Mouse (Mus musculus): ENCODE results near the gene Gli3. TPM values are rescaled to one million over a fixed set of nuclear protein-coding genes. Genes with fewer than 3 reads are reported as not detected.

Gene Gli3
- polyA plus RNA-seq, 1 experiment from 2014 or later, result 20.5 TPM

DNA sequence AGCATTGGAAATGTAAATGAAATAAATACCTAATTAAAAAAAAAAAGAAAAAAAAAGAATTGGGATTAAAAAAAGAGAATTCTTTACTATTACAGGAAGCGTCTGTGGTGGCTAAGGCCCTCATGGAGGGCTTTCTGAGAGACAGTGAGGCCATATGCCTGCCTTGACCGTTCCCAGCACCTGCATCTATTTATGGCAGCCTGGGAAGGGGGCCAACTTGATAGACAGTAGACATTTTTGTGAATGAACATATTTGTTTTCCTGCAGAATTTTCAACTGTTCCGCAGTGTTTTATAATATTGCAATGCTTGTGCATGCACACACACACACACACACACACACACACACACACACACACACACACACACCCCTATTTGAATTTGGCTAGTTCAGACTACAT lies 9.7 kb downstream of the Gli3 start:
- Histone ChIP-seq H3K27ac (replicated peaks; ENCODE audit: low read depth, low read length) (no peak overlapping the region), H3K9me3 (ENCODE audit: control insufficient read depth, low read length) (no peaks in the 10 kb centered on the region), H3K9ac (ENCODE audit: low read depth, low read length) (no peak overlapping the region), H3K4me1 (ENCODE audit: control insufficient read depth, insufficient read depth, low read length) (peaks cover 23% of the 10 kb centered on the region), H3K4me3 (ENCODE audit: low read depth, low read length) (no peak overlapping the region), H3K36me3 (ENCODE audit: control insufficient read depth, insufficient read depth, low read length) (peaks cover under 1% of the 10 kb centered on the region; the same call in 1 of the 2 replicates), H3K27me3 (replicated peaks; ENCODE audit: control insufficient read depth, insufficient read depth, low read length) (no peaks in the 10 kb centered on the region), H3K4me2 (ENCODE audit: low read depth, low read length) (no peak overlapping the region)
- 40% methylated on average over 3 of the region's 3 CpGs for WGBS
- ATAC-seq (ENCODE audit: low read depth) (no peak), DNase-seq (ENCODE audit: low spot score) (no peak)

DNA sequence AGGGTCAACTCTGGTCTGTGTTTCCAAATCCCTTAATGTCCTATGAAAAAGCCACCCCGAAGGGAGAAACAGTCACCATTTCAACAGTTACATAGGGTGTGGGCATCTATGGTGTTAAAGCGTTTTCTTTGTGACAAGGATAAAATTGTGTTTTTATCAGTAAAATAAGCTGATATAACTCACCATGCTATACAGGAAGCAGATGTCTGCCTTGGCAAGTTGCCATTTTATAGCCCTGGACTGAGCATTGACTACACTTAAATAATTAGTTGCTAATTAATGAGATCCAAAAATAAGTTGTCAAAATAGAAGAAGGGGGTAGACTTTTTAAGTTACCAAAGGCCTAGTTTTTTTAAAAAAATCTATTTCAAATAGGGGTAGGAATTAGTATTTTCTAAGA lies 11.4 kb downstream of the Gli3 start:
- DNase-seq (ENCODE audit: low spot score) (no peak), ATAC-seq (ENCODE audit: low read depth) (no peak)
- H3K27me3 ChIP-seq (replicated peaks; ENCODE audit: control insufficient read depth, insufficient read depth, low read length), result no peaks in the 10 kb centered on the region
- H3K9ac ChIP-seq (ENCODE audit: low read depth, low read length), result no peak overlapping the region
- 67% methylated on average over 2 of the region's 2 CpGs for WGBS
- no peak overlapping the region for H3K4me3 ChIP-seq (ENCODE audit: low read depth, low read length)
- no peaks in the 10 kb centered on the region for H3K9me3 ChIP-seq (ENCODE audit: control insufficient read depth, low read length)
- peaks cover 10% of the 10 kb centered on the region for H3K4me1 ChIP-seq (ENCODE audit: control insufficient read depth, insufficient read depth, low read length)
- H3K27ac ChIP-seq (replicated peaks; ENCODE audit: low read depth, low read length), result no peak overlapping the region
- H3K4me2 ChIP-seq (ENCODE audit: low read depth, low read length), result no peak overlapping the region
- peaks cover 13% of the 10 kb centered on the region; the same call in 1 of the 2 replicates for H3K36me3 ChIP-seq (ENCODE audit: control insufficient read depth, insufficient read depth, low read length)

DNA sequence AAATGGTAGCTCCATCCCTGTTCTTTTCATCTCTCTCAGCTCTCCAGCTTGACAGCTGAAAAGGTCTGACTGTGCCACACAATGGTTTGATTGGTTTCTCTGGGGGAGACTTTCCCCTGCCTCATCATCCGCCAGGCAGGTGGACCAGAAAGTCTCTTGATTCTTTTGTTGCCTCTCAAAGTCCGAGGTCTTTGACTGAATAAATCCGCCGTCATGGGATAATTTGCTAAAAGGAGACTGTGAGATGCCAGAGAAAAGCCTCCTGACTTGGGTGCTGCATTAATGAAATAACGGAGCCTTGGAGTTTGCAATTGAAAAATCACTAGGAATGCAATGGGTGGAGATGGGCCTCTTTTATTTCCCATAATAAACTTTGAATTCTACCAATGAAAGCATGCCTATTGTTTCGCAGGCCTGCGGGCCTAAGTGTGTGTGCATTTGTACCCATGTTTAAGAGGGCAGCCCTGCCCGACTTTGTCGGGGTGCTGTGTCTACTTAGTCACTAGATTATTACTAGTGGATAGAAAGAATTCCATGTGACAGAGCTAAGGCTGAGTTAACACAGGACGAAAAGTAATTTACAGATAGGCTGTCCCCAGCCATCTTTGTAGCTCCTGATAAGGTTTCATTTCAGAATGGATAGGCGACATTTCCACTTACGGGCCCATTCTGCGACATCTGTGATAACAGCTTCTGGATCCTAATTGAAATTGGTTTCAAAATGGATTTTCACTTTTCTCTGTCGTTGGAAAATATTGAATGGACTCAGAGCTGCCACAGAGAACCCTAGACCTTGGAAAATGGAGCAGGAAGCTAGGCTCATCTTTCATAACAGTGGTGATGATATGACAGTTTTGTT lies 23.2 kb downstream of the Gli3 start:
- 63% methylated on average over 14 of the region's 14 CpGs for WGBS
- Histone ChIP-seq H3K27ac (replicated peaks; ENCODE audit: low read depth, low read length) (no peak overlapping the region; the same call in 1 of the 2 replicates), H3K4me1 (ENCODE audit: control insufficient read depth, insufficient read depth, low read length) (peaks cover 12% of the 10 kb centered on the region; the same call in 1 of the 2 replicates), H3K4me2 (ENCODE audit: low read depth, low read length) (no peak overlapping the region), H3K9ac (ENCODE audit: low read depth, low read length) (no peak overlapping the region), H3K27me3 (replicated peaks; ENCODE audit: control insufficient read depth, insufficient read depth, low read length) (no peaks in the 10 kb centered on the region), H3K4me3 (ENCODE audit: low read depth, low read length) (no peak overlapping the region), H3K9me3 (ENCODE audit: control insufficient read depth, low read length) (no peaks in the 10 kb centered on the region), H3K36me3 (ENCODE audit: control insufficient read depth, insufficient read depth, low read length) (no peaks in the 10 kb centered on the region)
- ATAC-seq (ENCODE audit: low read depth), result no peak
- DNase-seq (ENCODE audit: low spot score), result no peak

DNA sequence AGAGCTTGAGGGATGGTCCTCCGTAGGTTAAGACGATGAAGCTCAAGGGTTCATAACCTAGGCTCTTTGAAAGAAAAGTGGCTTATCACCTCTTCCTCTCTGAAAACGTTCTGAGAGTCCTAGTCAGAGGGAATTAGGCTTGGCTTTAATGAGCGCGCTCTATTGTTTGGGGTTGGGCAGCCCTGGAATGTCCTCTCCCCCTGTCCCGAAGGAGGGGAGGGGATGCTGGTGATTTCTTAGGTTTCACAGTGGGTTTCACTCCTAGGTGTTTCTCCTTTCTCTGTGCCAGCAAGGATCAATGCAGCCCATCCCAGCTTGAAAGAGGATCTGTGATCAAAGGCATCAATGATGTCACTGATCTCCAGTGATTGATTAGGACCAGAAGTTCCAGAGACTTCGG lies 24.3 kb downstream of the Gli3 start:
- H3K4me2 ChIP-seq (ENCODE audit: low read depth, low read length), result no peak overlapping the region
- ATAC-seq (ENCODE audit: low read depth), result no peak
- no peak overlapping the region for H3K27ac ChIP-seq (replicated peaks; ENCODE audit: low read depth, low read length)
- no peaks in the 10 kb centered on the region for H3K27me3 ChIP-seq (replicated peaks; ENCODE audit: control insufficient read depth, insufficient read depth, low read length)
- DNase-seq (ENCODE audit: low spot score), result no peak
- 20% methylated on average over 7 of the region's 7 CpGs for WGBS
- H3K4me1 ChIP-seq (ENCODE audit: control insufficient read depth, insufficient read depth, low read length), result peaks cover 12% of the 10 kb centered on the region; the same call in 1 of the 2 replicates
- no peaks in the 10 kb centered on the region for H3K36me3 ChIP-seq (ENCODE audit: control insufficient read depth, insufficient read depth, low read length)
- H3K9me3 ChIP-seq (ENCODE audit: control insufficient read depth, low read length), result no peaks in the 10 kb centered on the region
- H3K4me3 ChIP-seq (ENCODE audit: low read depth, low read length), result no peak overlapping the region
- H3K9ac ChIP-seq (ENCODE audit: low read depth, low read length), result no peak overlapping the region

DNA sequence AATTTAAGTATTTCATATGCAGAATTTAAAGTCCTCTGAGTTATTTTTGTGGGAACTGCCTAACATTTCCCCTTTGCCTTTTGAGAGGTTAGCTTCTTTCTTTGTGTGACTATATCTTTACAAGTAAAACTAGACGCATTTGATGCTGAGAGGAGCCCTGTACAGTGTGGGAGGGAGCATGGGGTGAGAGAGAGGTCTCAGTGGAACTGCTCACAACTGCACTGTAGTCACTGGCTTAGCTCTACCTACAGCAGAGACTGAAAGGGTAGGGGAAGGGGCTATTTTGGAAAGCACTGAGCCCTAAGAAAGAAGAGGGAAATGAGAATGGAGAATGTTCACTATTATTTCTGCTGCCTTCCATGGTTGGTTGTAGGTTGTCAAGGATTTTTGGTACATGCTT lies 25.0 kb downstream of the Gli3 start:
- H3K9me3 ChIP-seq (ENCODE audit: control insufficient read depth, low read length), result no peaks in the 10 kb centered on the region
- no peak overlapping the region for H3K9ac ChIP-seq (ENCODE audit: low read depth, low read length)
- ATAC-seq (ENCODE audit: low read depth) (0 out of 2 replicates have a peak, but pooled peaks have one; percentile 47), DNase-seq (ENCODE audit: low spot score) (no peak)
- H3K4me1 ChIP-seq (ENCODE audit: control insufficient read depth, insufficient read depth, low read length), result peaks cover 12% of the 10 kb centered on the region; the same call in 1 of the 2 replicates
- 35% methylated on average over 1 of the region's 1 CpGs for WGBS
- no peak overlapping the region for H3K4me3 ChIP-seq (ENCODE audit: low read depth, low read length)
- H3K27me3 ChIP-seq (replicated peaks; ENCODE audit: control insufficient read depth, insufficient read depth, low read length), result no peaks in the 10 kb centered on the region
- no peaks in the 10 kb centered on the region for H3K36me3 ChIP-seq (ENCODE audit: control insufficient read depth, insufficient read depth, low read length)
- H3K4me2 ChIP-seq (ENCODE audit: low read depth, low read length), result no peak overlapping the region
- H3K27ac ChIP-seq (replicated peaks; ENCODE audit: low read depth, low read length), result no peak overlapping the region

DNA sequence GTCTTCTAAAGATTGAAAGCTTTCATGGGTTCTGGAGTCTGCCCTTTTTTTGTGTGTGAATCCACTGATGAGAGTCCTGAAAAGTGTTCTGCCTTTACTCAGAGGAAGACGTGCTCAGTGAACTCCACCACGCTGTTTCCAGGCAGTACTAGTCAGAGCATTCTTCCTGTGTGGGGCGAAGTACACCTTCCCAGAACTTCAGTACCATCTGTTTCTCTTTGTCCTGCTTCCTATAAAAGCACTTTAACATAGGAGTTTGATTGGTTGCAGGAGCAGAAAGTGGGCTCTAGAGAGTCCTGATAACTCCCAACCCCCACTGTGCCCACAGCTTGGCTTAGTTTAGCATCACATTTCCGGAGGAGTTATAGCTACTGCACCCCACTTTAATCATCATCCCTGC lies 32.8 kb downstream of the Gli3 start:
- Histone ChIP-seq H3K4me2 (ENCODE audit: low read depth, low read length) (no peak overlapping the region), H3K27ac (replicated peaks; ENCODE audit: low read depth, low read length) (no peak overlapping the region), H3K36me3 (ENCODE audit: control insufficient read depth, insufficient read depth, low read length) (no peaks in the 10 kb centered on the region), H3K4me1 (ENCODE audit: control insufficient read depth, insufficient read depth, low read length) (peaks cover 5% of the 10 kb centered on the region; the same call in 1 of the 2 replicates), H3K9me3 (ENCODE audit: control insufficient read depth, low read length) (no peaks in the 10 kb centered on the region), H3K4me3 (ENCODE audit: low read depth, low read length) (no peak overlapping the region), H3K27me3 (replicated peaks; ENCODE audit: control insufficient read depth, insufficient read depth, low read length) (no peaks in the 10 kb centered on the region), H3K9ac (ENCODE audit: low read depth, low read length) (no peak overlapping the region)
- DNase-seq (ENCODE audit: low spot score), result no peak
- no peak for ATAC-seq (ENCODE audit: low read depth)
- 57% methylated on average over 4 of the region's 4 CpGs for WGBS

DNA sequence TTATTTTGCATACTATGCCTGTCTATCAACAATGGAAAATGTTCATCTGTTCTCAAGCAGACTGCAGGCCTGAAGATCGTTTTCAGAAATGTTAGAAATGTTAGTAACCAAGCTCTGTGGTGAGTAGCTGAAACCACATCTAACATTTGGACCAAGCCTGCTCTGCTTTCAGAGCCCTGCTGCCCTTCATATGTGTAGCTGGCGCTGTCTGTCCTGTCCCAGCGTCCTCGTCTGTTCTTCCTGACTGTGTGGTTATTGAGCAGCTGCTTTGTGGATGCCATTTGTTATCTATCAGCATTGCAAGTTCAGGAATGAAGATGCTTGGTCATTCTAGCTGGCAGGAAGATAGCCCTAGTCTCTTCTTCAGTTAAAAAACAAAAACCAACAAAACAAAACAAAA lies 35.3 kb downstream of the Gli3 start:
- H3K36me3 ChIP-seq (ENCODE audit: control insufficient read depth, insufficient read depth, low read length), result no peaks in the 10 kb centered on the region
- peak; percentile 30 for DNase-seq (ENCODE audit: low spot score)
- no peaks in the 10 kb centered on the region for H3K27me3 ChIP-seq (replicated peaks; ENCODE audit: control insufficient read depth, insufficient read depth, low read length)
- no peaks in the 10 kb centered on the region for H3K9me3 ChIP-seq (ENCODE audit: control insufficient read depth, low read length)
- WGBS, result 50% methylated on average over 4 of the region's 4 CpGs
- peaks cover 5% of the 10 kb centered on the region; the same call in 1 of the 2 replicates for H3K4me1 ChIP-seq (ENCODE audit: control insufficient read depth, insufficient read depth, low read length)
- no peak overlapping the region for H3K27ac ChIP-seq (replicated peaks; ENCODE audit: low read depth, low read length)
- no peak overlapping the region for H3K4me2 ChIP-seq (ENCODE audit: low read depth, low read length)
- ATAC-seq (ENCODE audit: low read depth), result no peak
- H3K4me3 ChIP-seq (ENCODE audit: low read depth, low read length), result no peak overlapping the region
- no peak overlapping the region for H3K9ac ChIP-seq (ENCODE audit: low read depth, low read length)

DNA sequence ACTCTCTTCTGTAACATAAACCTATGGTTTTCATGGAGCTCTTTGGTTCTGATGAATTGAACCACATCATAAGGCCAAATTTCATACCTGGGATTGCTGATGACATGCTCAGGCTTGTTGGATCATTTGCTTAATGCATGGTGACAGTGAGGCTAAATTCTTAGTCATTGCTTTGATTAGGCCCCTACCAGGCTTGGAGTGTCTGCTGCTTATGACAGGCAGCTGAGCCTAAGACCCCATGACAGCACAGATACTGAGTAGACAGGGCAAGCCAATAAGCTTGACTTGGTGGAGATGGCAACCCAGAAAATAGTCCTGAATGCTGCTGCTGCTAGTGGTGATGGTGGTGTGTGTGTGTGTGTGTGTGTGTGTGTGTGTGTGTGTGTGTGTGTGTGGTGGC lies 47.9 kb downstream of the Gli3 start:
- H3K36me3 ChIP-seq (ENCODE audit: control insufficient read depth, insufficient read depth, low read length), result no peaks in the 10 kb centered on the region
- no peak for ATAC-seq (ENCODE audit: low read depth)
- H3K9me3 ChIP-seq (ENCODE audit: control insufficient read depth, low read length), result no peaks in the 10 kb centered on the region
- no peaks in the 10 kb centered on the region; the same call in 1 of the 2 replicates for H3K4me1 ChIP-seq (ENCODE audit: control insufficient read depth, insufficient read depth, low read length)
- no peak overlapping the region for H3K4me2 ChIP-seq (ENCODE audit: low read depth, low read length)
- no peak for DNase-seq (ENCODE audit: low spot score)
- no peak overlapping the region for H3K4me3 ChIP-seq (ENCODE audit: low read depth, low read length)
- no peak overlapping the region for H3K9ac ChIP-seq (ENCODE audit: low read depth, low read length)
- no peaks in the 10 kb centered on the region for H3K27me3 ChIP-seq (replicated peaks; ENCODE audit: control insufficient read depth, insufficient read depth, low read length)
- H3K27ac ChIP-seq (replicated peaks; ENCODE audit: low read depth, low read length), result no peak overlapping the region

DNA sequence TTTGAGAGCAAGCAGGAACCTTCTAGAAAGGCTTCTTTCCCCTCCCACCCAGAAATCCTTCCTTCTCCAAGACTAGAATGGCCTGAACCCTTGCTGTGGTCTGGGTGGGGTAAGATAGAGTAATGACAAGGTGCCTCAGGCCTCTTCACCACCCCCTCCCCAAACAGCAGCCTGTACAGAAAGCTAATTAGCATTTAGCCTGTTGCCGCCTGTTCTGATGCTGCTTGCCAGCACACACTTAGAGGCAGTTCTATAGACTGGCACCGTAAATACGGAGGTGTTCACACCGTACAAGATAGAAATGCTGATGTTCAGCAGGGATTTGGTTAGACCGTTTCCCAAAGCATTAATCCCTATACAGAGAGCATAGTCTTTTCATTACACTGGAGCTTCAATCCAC lies 50.1 kb downstream of the Gli3 start:
- H3K4me3 ChIP-seq (ENCODE audit: low read depth, low read length), result no peak overlapping the region
- H3K9ac ChIP-seq (ENCODE audit: low read depth, low read length), result no peak overlapping the region
- H3K4me2 ChIP-seq (ENCODE audit: low read depth, low read length), result no peak overlapping the region
- H3K27me3 ChIP-seq (replicated peaks; ENCODE audit: control insufficient read depth, insufficient read depth, low read length), result no peaks in the 10 kb centered on the region
- 73% methylated on average over 5 of the region's 5 CpGs for WGBS
- H3K27ac ChIP-seq (replicated peaks; ENCODE audit: low read depth, low read length), result no peak overlapping the region
- no peaks in the 10 kb centered on the region for H3K36me3 ChIP-seq (ENCODE audit: control insufficient read depth, insufficient read depth, low read length)
- DNase-seq (ENCODE audit: low spot score) (no peak), ATAC-seq (ENCODE audit: low read depth) (no peak; the same call in 1 of the 2 replicates)
- H3K9me3 ChIP-seq (ENCODE audit: control insufficient read depth, low read length), result no peaks in the 10 kb centered on the region
- no peaks in the 10 kb centered on the region for H3K4me1 ChIP-seq (ENCODE audit: control insufficient read depth, insufficient read depth, low read length)
